Mouse (Mus musculus): ENCODE measurements around the gene Synj2. TPM values are rescaled to one million over a fixed set of nuclear protein-coding genes. Genes with fewer than 3 reads are reported as not detected.

Gene Synj2
- polyA plus RNA-seq, 1 experiment from 2014 or later = 2.2 TPM

- Histone ChIP-seq H3K4me1 (replicated peaks; ENCODE audit: control insufficient read depth, insufficient read depth, low read length) (peaks cover 2% of the 10 kb centered on the region; the same call in 1 of the 2 replicates), H3K4me2 (no peak overlapping the region), H3K27me3 (replicated peaks; ENCODE audit: control insufficient read depth, insufficient read depth, low read length) (no peaks in the 10 kb centered on the region), H3K36me3 (ENCODE audit: control insufficient read depth, insufficient read depth, low read length) (no peaks in the 10 kb centered on the region), H3K9ac (ENCODE audit: low read depth, low read length) (no peak overlapping the region), H3K27ac (ENCODE audit: low read depth, low read length) (no peak overlapping the region), H3K4me3 (ENCODE audit: low read depth, low read length) (no peak overlapping the region), H3K9me3 (ENCODE audit: control insufficient read depth, low read length) (no peaks in the 10 kb centered on the region)
- DNase-seq (ENCODE audit: low spot score) (no peak), ATAC-seq (replicated peaks; ENCODE audit: low FRiP score) (no peak)
- WGBS = 82% methylated on average over 6 of the region's 6 CpGs
Observed at GRCm38 (mm10) chr17:5983901-5984300, 42.8 kb downstream of the Synj2 start.

GRCm38 (mm10) chr17:5984700-5985231 is 43.7 kb downstream of the Synj2 start:
- no peak overlapping the region for H3K27ac ChIP-seq (ENCODE audit: low read depth, low read length)
- H3K4me3 ChIP-seq (ENCODE audit: low read depth, low read length) = no peak overlapping the region
- 61% methylated on average over 13 of the region's 13 CpGs for WGBS
- no peaks in the 10 kb centered on the region for H3K36me3 ChIP-seq (ENCODE audit: control insufficient read depth, insufficient read depth, low read length)
- H3K9ac ChIP-seq (ENCODE audit: low read depth, low read length) = no peak overlapping the region
- ATAC-seq (replicated peaks; ENCODE audit: low FRiP score) = no peak; the same call in 1 of the 2 replicates
- no peak for DNase-seq (ENCODE audit: low spot score)
- no peaks in the 10 kb centered on the region for H3K27me3 ChIP-seq (replicated peaks; ENCODE audit: control insufficient read depth, insufficient read depth, low read length)
- H3K9me3 ChIP-seq (ENCODE audit: control insufficient read depth, low read length) = no peaks in the 10 kb centered on the region
- H3K4me2 ChIP-seq = no peak overlapping the region
- H3K4me1 ChIP-seq (replicated peaks; ENCODE audit: control insufficient read depth, insufficient read depth, low read length) = peaks cover 2% of the 10 kb centered on the region; the same call in 1 of the 2 replicates

- H3K4me1 ChIP-seq (replicated peaks; ENCODE audit: control insufficient read depth, insufficient read depth, low read length) = peaks cover 2% of the 10 kb centered on the region; the same call in 1 of the 2 replicates
- no peak overlapping the region for H3K27ac ChIP-seq (ENCODE audit: low read depth, low read length)
- no peaks in the 10 kb centered on the region for H3K27me3 ChIP-seq (replicated peaks; ENCODE audit: control insufficient read depth, insufficient read depth, low read length)
- no peak overlapping the region for H3K9ac ChIP-seq (ENCODE audit: low read depth, low read length)
- H3K36me3 ChIP-seq (ENCODE audit: control insufficient read depth, insufficient read depth, low read length) = no peaks in the 10 kb centered on the region
- H3K4me3 ChIP-seq (ENCODE audit: low read depth, low read length) = no peak overlapping the region
- DNase-seq (ENCODE audit: low spot score) = no peak
- no peak overlapping the region for H3K4me2 ChIP-seq
- H3K9me3 ChIP-seq (ENCODE audit: control insufficient read depth, low read length) = no peaks in the 10 kb centered on the region
- no peak for ATAC-seq (replicated peaks; ENCODE audit: low FRiP score)
- 89% methylated on average over 1 of the region's 1 CpGs for WGBS
Observed at GRCm38 (mm10) chr17:5985271-5985670, 44.2 kb downstream of the Synj2 start.

GRCm38 (mm10) chr17:5987271-5988056 is 46.4 kb downstream of the Synj2 start:
- Histone ChIP-seq H3K4me2 (no peak overlapping the region), H3K9me3 (ENCODE audit: control insufficient read depth, low read length) (no peaks in the 10 kb centered on the region), H3K27me3 (replicated peaks; ENCODE audit: control insufficient read depth, insufficient read depth, low read length) (no peaks in the 10 kb centered on the region), H3K4me3 (ENCODE audit: low read depth, low read length) (no peak overlapping the region), H3K9ac (ENCODE audit: low read depth, low read length) (no peak overlapping the region), H3K4me1 (replicated peaks; ENCODE audit: control insufficient read depth, insufficient read depth, low read length) (peaks cover 2% of the 10 kb centered on the region; the same call in 1 of the 2 replicates), H3K36me3 (ENCODE audit: control insufficient read depth, insufficient read depth, low read length) (no peaks in the 10 kb centered on the region), H3K27ac (ENCODE audit: low read depth, low read length) (no peak overlapping the region)
- 39% methylated on average over 11 of the region's 11 CpGs for WGBS
- DNase-seq (ENCODE audit: low spot score) (no peak), ATAC-seq (replicated peaks; ENCODE audit: low FRiP score) (no peak)

- H3K27ac ChIP-seq (ENCODE audit: low read depth, low read length) = no peak overlapping the region
- WGBS = 72% methylated on average over 4 of the region's 4 CpGs
- H3K9ac ChIP-seq (ENCODE audit: low read depth, low read length) = no peak overlapping the region
- no peaks in the 10 kb centered on the region for H3K27me3 ChIP-seq (replicated peaks; ENCODE audit: control insufficient read depth, insufficient read depth, low read length)
- no peak overlapping the region for H3K4me3 ChIP-seq (ENCODE audit: low read depth, low read length)
- peaks cover 2% of the 10 kb centered on the region; the same call in 1 of the 2 replicates for H3K4me1 ChIP-seq (replicated peaks; ENCODE audit: control insufficient read depth, insufficient read depth, low read length)
- H3K4me2 ChIP-seq = no peak overlapping the region
- DNase-seq (ENCODE audit: low spot score) (no peak), ATAC-seq (replicated peaks; ENCODE audit: low FRiP score) (no peak)
- H3K36me3 ChIP-seq (ENCODE audit: control insufficient read depth, insufficient read depth, low read length) = no peaks in the 10 kb centered on the region
- H3K9me3 ChIP-seq (ENCODE audit: control insufficient read depth, low read length) = no peaks in the 10 kb centered on the region
Observed at GRCm38 (mm10) chr17:5988102-5988501, 47.0 kb downstream of the Synj2 start.

GRCm38 (mm10) chr17:5992866-5993580 is 51.9 kb downstream of the Synj2 start:
- no peak for DNase-seq (ENCODE audit: low spot score)
- ATAC-seq (replicated peaks; ENCODE audit: low FRiP score) = no peak
- H3K27ac ChIP-seq (ENCODE audit: low read depth, low read length) = no peak overlapping the region
- no peaks in the 10 kb centered on the region for H3K27me3 ChIP-seq (replicated peaks; ENCODE audit: control insufficient read depth, insufficient read depth, low read length)
- no peak overlapping the region for H3K4me3 ChIP-seq (ENCODE audit: low read depth, low read length)
- 77% methylated on average over 5 of the region's 5 CpGs for WGBS
- H3K36me3 ChIP-seq (ENCODE audit: control insufficient read depth, insufficient read depth, low read length) = no peaks in the 10 kb centered on the region
- H3K9me3 ChIP-seq (ENCODE audit: control insufficient read depth, low read length) = no peaks in the 10 kb centered on the region
- H3K9ac ChIP-seq (ENCODE audit: low read depth, low read length) = no peak overlapping the region
- no peak overlapping the region for H3K4me2 ChIP-seq
- no peaks in the 10 kb centered on the region for H3K4me1 ChIP-seq (replicated peaks; ENCODE audit: control insufficient read depth, insufficient read depth, low read length)

GRCm38 (mm10) chr17:5993581-5994260 is 52.6 kb downstream of the Synj2 start:
- Histone ChIP-seq H3K4me2 (no peak overlapping the region), H3K9me3 (ENCODE audit: control insufficient read depth, low read length) (no peaks in the 10 kb centered on the region), H3K9ac (ENCODE audit: low read depth, low read length) (no peak overlapping the region), H3K4me3 (ENCODE audit: low read depth, low read length) (no peak overlapping the region), H3K27ac (ENCODE audit: low read depth, low read length) (no peak overlapping the region), H3K4me1 (replicated peaks; ENCODE audit: control insufficient read depth, insufficient read depth, low read length) (no peaks in the 10 kb centered on the region), H3K36me3 (ENCODE audit: control insufficient read depth, insufficient read depth, low read length) (no peaks in the 10 kb centered on the region), H3K27me3 (replicated peaks; ENCODE audit: control insufficient read depth, insufficient read depth, low read length) (no peaks in the 10 kb centered on the region)
- ATAC-seq (replicated peaks; ENCODE audit: low FRiP score) (no peak), DNase-seq (ENCODE audit: low spot score) (no peak)
- whole genome bisulfite sequencing = 82% methylated on average over 3 of the region's 3 CpGs

- Histone ChIP-seq H3K36me3 (ENCODE audit: control insufficient read depth, insufficient read depth, low read length) (no peaks in the 10 kb centered on the region), H3K4me2 (no peak overlapping the region), H3K9me3 (ENCODE audit: control insufficient read depth, low read length) (no peaks in the 10 kb centered on the region), H3K4me3 (ENCODE audit: low read depth, low read length) (no peak overlapping the region), H3K9ac (ENCODE audit: low read depth, low read length) (no peak overlapping the region), H3K4me1 (replicated peaks; ENCODE audit: control insufficient read depth, insufficient read depth, low read length) (no peaks in the 10 kb centered on the region), H3K27me3 (replicated peaks; ENCODE audit: control insufficient read depth, insufficient read depth, low read length) (no peaks in the 10 kb centered on the region), H3K27ac (ENCODE audit: low read depth, low read length) (no peak overlapping the region)
- ATAC-seq (replicated peaks; ENCODE audit: low FRiP score) (no peak), DNase-seq (ENCODE audit: low spot score) (no peak)
- 71% methylated on average over 6 of the region's 6 CpGs for WGBS
Observed at GRCm38 (mm10) chr17:5994606-5995005, 53.5 kb downstream of the Synj2 start.

All from liver, embryonic 11.5 days (tissue).